Mouse (Mus musculus) NIH3T3 (cell line): ENCODE data around the gene Traf7.

Experiments
- DNase-seq: peaks from one replicate; pipeline ENCODE4 v3.0.0-alpha.2; 2012; ENCODE audit warnings: low read depth

Traf7 gene

GRCm38 (mm10) chr17:24477053-24477984 lies 50.4 kb downstream of the Traf7 start:
- no peak for DNase-seq

DNA sequence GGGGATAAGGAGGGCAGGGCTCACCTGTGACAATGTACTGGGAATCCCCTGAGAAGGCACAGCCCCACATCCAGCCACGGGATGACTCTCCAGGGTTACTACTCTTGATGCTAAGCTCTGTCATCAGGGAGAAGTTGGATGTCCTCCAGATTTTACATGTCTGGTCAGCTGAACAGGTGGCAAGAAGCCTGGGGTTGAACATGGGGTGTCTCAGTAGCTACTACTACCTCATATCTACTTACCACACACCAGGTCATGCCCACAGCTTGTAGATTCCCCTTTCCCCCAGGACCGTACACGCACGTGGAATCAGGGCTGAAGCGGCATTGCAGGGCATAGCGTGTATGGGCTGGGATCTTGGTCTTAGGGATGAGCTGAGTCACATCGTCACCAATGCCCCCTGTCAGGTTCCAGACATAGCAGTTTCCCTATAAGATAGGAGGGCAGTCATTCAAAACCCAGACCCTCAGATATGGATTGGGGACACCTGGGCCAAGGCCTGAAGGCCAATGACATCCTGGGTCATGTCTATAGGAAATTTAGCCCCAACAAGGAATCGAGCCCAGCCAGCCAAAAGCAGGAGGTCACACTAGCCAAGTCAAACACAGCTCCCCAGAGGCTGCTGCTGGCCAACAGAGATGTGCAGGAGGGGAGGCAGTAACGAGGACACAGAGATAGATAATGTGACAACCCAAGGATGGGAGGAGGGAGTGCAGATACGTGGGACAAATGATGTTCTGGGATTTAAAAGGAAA lies 51.5 kb downstream of the Traf7 start:
- no peak for DNase-seq

DNA sequence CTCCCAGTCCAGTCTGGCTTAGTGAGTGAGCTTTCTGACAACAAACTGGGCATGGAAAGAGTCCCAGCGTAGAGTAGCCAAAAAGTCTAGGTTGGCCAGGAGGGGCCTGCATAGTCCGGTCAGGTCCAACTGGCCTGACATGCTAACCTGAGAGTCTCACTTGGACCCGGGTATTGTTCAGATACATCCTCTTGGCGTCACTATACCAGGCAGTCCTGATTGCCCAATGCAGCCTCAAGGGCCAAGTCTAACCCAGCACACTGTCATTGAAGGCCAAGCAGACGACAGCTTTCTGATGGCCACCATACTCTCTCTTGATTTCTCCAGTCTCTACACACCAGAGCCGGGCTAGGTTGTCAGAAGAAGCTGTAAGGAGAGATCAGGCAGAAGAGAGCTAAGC lies 52.2 kb downstream of the Traf7 start:
- no peak for DNase-seq

- DNase-seq, result no peak
These were observed 53.2 kb downstream of the Traf7 start for GRCm38 (mm10) chr17:24474557-24474956.

- DNase-seq, result no peak
These were observed 54.0 kb downstream of the Traf7 start, which contains the start of gene Bricd5 for GRCm38 (mm10) chr17:24473612-24474275. TSS of gene Bricd5 (plus strand) at chr17:24473884.

- DNase-seq, result peak; percentile 46
These were observed 55.2 kb downstream of the Traf7 start for GRCm38 (mm10) chr17:24472512-24472911.

- DNase-seq, result peak; percentile 53
These were observed 56.8 kb downstream of the Traf7 start for GRCm38 (mm10) chr17:24470701-24471527.

GRCm38 (mm10) chr17:24469910-24470602 lies 57.7 kb downstream of the Traf7 start, which contains the start of the genes E4f1 and Pgp:
TSS of gene E4f1 (minus strand) at chr17:24470313.
TSS of gene Pgp (plus strand) at chr17:24470392.
- peak; percentile 100 for DNase-seq

DNA sequence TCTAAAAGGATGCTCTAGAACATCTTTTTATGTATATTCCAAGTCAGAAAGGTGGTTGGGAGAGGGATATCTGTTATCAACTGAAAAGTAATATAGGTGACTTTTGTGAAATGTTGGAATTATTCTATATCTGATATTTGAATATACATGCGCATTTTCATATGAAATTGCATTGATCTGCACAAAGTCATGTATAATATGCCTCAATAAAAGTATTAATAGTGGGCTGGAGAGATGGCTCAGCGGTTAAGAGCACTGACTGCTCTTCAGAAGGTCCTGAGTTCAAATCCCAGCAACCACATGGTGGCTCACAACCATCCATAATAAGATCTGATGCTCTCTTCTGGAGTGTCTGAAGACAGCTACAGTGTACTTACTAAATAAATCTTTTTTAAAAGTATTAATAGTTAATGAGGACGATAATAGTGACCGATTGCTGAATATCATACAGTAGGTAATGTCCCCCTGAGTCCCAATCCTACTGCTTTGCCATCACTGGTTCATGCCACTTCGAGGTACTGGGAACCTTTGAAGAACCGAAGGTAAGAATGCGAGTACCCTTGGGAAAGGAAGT lies 58.3 kb downstream of the Traf7 start:
- no peak for DNase-seq

- no peak for DNase-seq
These were observed 59.0 kb downstream of the Traf7 start for GRCm38 (mm10) chr17:24468636-24469246.

DNA sequence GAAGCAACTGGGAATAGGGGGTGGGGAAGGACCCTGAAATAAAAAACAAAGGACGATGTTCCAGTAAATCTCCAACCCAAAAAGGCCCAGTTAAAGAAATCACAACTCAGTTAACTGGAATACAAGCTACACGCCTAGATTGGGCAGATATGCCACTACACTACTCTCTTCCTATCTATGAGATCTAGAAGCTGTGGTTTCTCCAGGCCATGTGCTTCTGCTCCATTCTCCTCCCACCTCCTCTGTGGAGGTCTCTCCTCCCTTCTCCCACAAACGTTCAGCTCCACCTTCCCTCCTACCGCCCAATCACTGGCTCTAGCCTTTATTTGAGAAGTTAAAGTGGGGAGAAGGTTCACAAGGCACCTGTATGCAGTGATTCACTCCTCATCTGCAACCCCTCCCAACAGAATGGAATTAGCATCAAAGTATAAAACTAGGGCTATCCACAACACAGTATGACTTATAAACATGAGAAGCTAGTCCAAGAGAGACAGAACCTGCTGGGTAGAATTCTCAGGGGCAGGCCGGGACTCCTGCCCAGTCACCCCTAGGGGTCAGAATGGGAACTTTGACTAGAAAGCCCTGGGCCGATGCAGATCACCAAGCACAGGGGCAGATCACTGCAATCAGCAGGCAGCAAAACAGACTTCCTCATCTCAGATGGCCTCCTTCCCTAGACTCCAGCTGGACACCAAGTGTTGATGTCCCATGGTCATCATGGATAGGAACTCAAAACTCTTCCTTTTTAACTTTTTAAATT lies 64.2 kb downstream of the Traf7 start:
- no peak for DNase-seq

GRCm38 (mm10) chr17:24462932-24463331 lies 64.8 kb downstream of the Traf7 start:
- DNase-seq, result no peak

GRCm38 (mm10) chr17:24461580-24461979 lies 66.2 kb downstream of the Traf7 start:
- peak; percentile 82 for DNase-seq
